Comparison of ENCODE assay signal across 8 mouse cellular contexts in the genomic region with DNA sequence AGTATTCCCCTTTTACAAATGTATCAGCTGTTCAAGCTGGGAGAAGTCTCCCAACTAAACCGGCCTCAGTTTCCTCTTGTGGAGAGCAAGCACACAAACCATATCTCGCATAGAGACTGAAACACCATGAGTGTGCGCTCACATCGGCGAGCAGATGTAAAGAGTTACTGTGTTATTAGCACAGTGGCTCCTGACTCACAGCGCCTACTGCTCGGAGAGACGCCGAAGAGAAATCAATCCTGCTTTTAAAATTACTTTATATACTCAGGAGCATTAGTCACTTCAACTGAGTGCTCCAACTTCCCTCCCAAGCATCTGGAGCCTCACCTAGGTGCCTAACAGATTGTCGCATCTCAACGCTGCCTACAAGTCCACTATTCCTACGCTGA. TPM values are rescaled to one million over a fixed set of nuclear protein-coding genes. Genes with fewer than 3 reads are reported as not detected.
DNase-seq lines count a peak whose midpoint lies in the region; ATAC-seq and TF ChIP-seq lines count a peak whose summit lies in the region.

No protein-coding gene starts in this region.

- H3K27me3 ChIP-seq in kidney, adult 2 months (replicated peaks; ENCODE audit: control insufficient read depth, insufficient read depth, low read length): no peaks in the 10 kb centered on the region
- H3K27me3 ChIP-seq in MEL (ENCODE audit: control insufficient read depth in 1 of 2, insufficient read depth in 2 of 2, low read length in 2 of 2): no peaks in the 10 kb centered on the region
- no peaks in the 10 kb centered on the region for H3K27me3 ChIP-seq in forebrain, embryonic 16.5 days (replicated peaks; ENCODE audit: control insufficient read depth, insufficient read depth, low read length)
- peaks cover 76% of the 10 kb centered on the region for H3K27me3 ChIP-seq in liver, embryonic 15.5 days

- 44% methylated on average over 12 of the region's 12 CpGs for WGBS in kidney, adult 2 months
- WGBS in forebrain, embryonic 16.5 days: 18% methylated on average over 12 of the region's 12 CpGs
- 44% methylated on average over 12 of the region's 12 CpGs for WGBS in liver, embryonic 15.5 days (ENCODE audit: insufficient replicate concordance)

- no peak overlapping the region for H3K27ac ChIP-seq in kidney, adult 2 months (ENCODE audit: insufficient read depth, low read depth, low read length)
- H3K27ac ChIP-seq in MEL (ENCODE audit: control insufficient read depth, low read depth, low read length): peak overlapping the region; percentile 61
- H3K27ac ChIP-seq in forebrain, embryonic 16.5 days (ENCODE audit: low read length): no peak overlapping the region; the same call in 1 of the 2 replicates
- no peak overlapping the region for H3K27ac ChIP-seq in liver, embryonic 15.5 days (replicated peaks)

- no peak for TF ChIP-seq POLR2A in kidney, adult 2 months (IDR thresholded peaks at IDR 0.05; ENCODE audit: low read depth, low read length)
- no peak for TF ChIP-seq POLR2A in MEL (IDR thresholded peaks at IDR 0.05; ENCODE audit: control insufficient read depth in 1 of 2, insufficient read depth in 1 of 2, low read depth in 1 of 2, low read length in 2 of 2, poor library complexity in 1 of 2)

- H3K4me1 ChIP-seq in kidney, adult 2 months (ENCODE audit: control insufficient read depth, insufficient read depth, low read length): no peaks in the 10 kb centered on the region
- H3K4me1 ChIP-seq in MEL (ENCODE audit: control insufficient read depth in 1 of 2, insufficient read depth in 2 of 2, low read length in 2 of 2): peaks cover 0 to 10% of the 10 kb centered on the region in 2 experiments; a peak in 2 of 4 replicates
- peaks cover 14% of the 10 kb centered on the region for H3K4me1 ChIP-seq in forebrain, embryonic 16.5 days (replicated peaks; ENCODE audit: control insufficient read depth, insufficient read depth, low read length)
- H3K4me1 ChIP-seq in liver, embryonic 15.5 days (replicated peaks): peaks cover 17% of the 10 kb centered on the region

- peak; percentile 43 for ATAC-seq in forebrain, embryonic 16.5 days
- ATAC-seq in liver, embryonic 15.5 days (ENCODE audit: insufficient read depth): no peak

- H3K9me3 ChIP-seq in MEL (replicated peaks; ENCODE audit: insufficient read depth, low read length): no peaks in the 10 kb centered on the region
- no peaks in the 10 kb centered on the region for H3K9me3 ChIP-seq in forebrain, embryonic 16.5 days (ENCODE audit: control insufficient read depth, low read length)
- no peaks in the 10 kb centered on the region for H3K9me3 ChIP-seq in liver, embryonic 15.5 days (replicated peaks)

- TF ChIP-seq EP300 in MEL (IDR thresholded peaks at IDR 0.05; ENCODE audit: low read depth in 1 of 2, low read length in 2 of 2): no peak

- H3K9ac ChIP-seq in MEL (ENCODE audit: control insufficient read depth, low read depth, low read length, poor library complexity, severe bottlenecking): peak overlapping the region; percentile 78
- peak overlapping the region; percentile 80 for H3K9ac ChIP-seq in forebrain, embryonic 16.5 days (replicated peaks; ENCODE audit: low read depth, low read length)
- peak overlapping the region; percentile 53 for H3K9ac ChIP-seq in liver, embryonic 15.5 days

- no peak for TF ChIP-seq RAD21 in MEL (IDR thresholded peaks at IDR 0.05; ENCODE audit: low read depth, low read length)

- DNase-seq in kidney, adult 2 months: no peak
- no peak for DNase-seq in kidney, postnatal 14 days
- DNase-seq in MEL (ENCODE audit: low read depth, low spot score) (peak; percentile 62), MN1 (ENCODE audit: low spot score) (no peak)
- DNase-seq in cerebellum, postnatal 25 days: no peak
- DNase-seq in urinary bladder, postnatal 36 days (ENCODE audit: low spot score in 2 of 2): no peak

- TF ChIP-seq CTCF in kidney, adult 2 months (conservative IDR thresholded peaks at IDR 0.05; ENCODE audit: insufficient read depth, insufficient read length, low read depth, low read length): no peak
- TF ChIP-seq CTCF in MEL (IDR thresholded peaks at IDR 0.05 in 2 of 3, conservative IDR thresholded peaks at IDR 0.05 in 1 of 3; ENCODE audit: control insufficient read depth in 1 of 3, insufficient read depth in 1 of 3, low read depth in 2 of 3, low read length in 3 of 3, poor library complexity in 1 of 3, severe bottlenecking in 1 of 3): no peak

- no peaks in the 10 kb centered on the region for H3K36me3 ChIP-seq in kidney, adult 2 months (ENCODE audit: control insufficient read depth, insufficient read depth, low read length)
- peaks cover 0 to 5% of the 10 kb centered on the region in 2 experiments; a peak in 2 of 4 replicates for H3K36me3 ChIP-seq in MEL (ENCODE audit: control insufficient read depth in 1 of 2, insufficient read depth in 2 of 2, low read length in 2 of 2)
- H3K36me3 ChIP-seq in forebrain, embryonic 16.5 days (ENCODE audit: control insufficient read depth, insufficient read depth): no peaks in the 10 kb centered on the region
- no peaks in the 10 kb centered on the region for H3K36me3 ChIP-seq in liver, embryonic 15.5 days (replicated peaks)

- H3K79me2 ChIP-seq in MEL (ENCODE audit: control insufficient read depth, insufficient read depth, low read length, poor library complexity): peaks cover 14% of the 10 kb centered on the region; the same call in 1 of the 2 replicates

- H3K4me3 ChIP-seq in kidney, adult 2 months (ENCODE audit: insufficient read depth, low read depth, low read length): peak overlapping the region; percentile 41; the same call in 1 of the 2 replicates
- H3K4me3 ChIP-seq in MEL (ENCODE audit: control insufficient read depth in 1 of 2, insufficient read depth in 1 of 2, low read depth in 2 of 2, low read length in 2 of 2): peak overlapping the region; percentile 81 to 92
- H3K4me3 ChIP-seq in forebrain, embryonic 16.5 days (replicated peaks; ENCODE audit: low read length): peak overlapping the region; percentile 69
- H3K4me3 ChIP-seq in liver, embryonic 15.5 days (replicated peaks): peak overlapping the region; percentile 65

- peak overlapping the region; percentile 88 for H3K4me2 ChIP-seq in forebrain, embryonic 16.5 days (ENCODE audit: low read length)
- H3K4me2 ChIP-seq in liver, embryonic 15.5 days: peak overlapping the region; percentile 80

TF ChIP-seq in MEL, 35 proteins besides CTCF, POLR2A, EP300 and RAD21:
- TF ChIP-seq BHLHE40 (IDR thresholded peaks at IDR 0.05; ENCODE audit: borderline replicate concordance, low read depth, low read length) (no peak), HCFC1 (IDR thresholded peaks at IDR 0.05; ENCODE audit: low read depth, low read length) (no peak), ZNF384 (IDR thresholded peaks at IDR 0.05; ENCODE audit: low read depth, low read length) (no peak), TAL1 (IDR thresholded peaks at IDR 0.05; ENCODE audit: low read length) (no peak), ZMIZ1 (IDR thresholded peaks at IDR 0.05; ENCODE audit: low read depth, low read length) (no peak), MAX (IDR thresholded peaks at IDR 0.05; ENCODE audit: low read length) (no peak), ZC3H11A (IDR thresholded peaks at IDR 0.05; ENCODE audit: low read depth, low read length) (no peak)

RNA-seq across cellular contexts. Expression of a gene that starts 1.3 kb away (rescaled TPM):
- polyA plus RNA-seq in kidney, adult 2 months (2012; rRNA removed): 0.96 and 1.1 TPM in 2 replicates
- 18.4 and 19.4 TPM in 2 replicates for total RNA-seq in MEL (2012; rRNA removed)
- polyA plus RNA-seq in MEL (2012; ENCODE audit: insufficient read depth in 1 of 2, insufficient read length in 2 of 2, low read depth in 1 of 2, low replicate concordance in 2 of 2, missing spikeins in 1 of 2): 10 to 100 TPM in 1 of 2 experiments, not detected in 1; 39.0 TPM
- polyA plus RNA-seq in forebrain, embryonic 16.5 days (2015; fragmentation: Nextera tagmentation; extraction: Ambion mirVana): 16.8 and 19.1 TPM in 2 replicates
- 3.9 and 4.8 TPM in 2 replicates for polyA plus RNA-seq in liver, embryonic 15.5 days (2015; fragmentation: Nextera tagmentation; extraction: Ambion mirVana)

RNA-seq across cellular contexts. Expression of a gene that starts 56.7 kb away (rescaled TPM):
- 14.7 and 23.8 TPM in 2 replicates for polyA plus RNA-seq in kidney, adult 2 months (2012; rRNA removed)
- total RNA-seq in MEL (2012; rRNA removed): 44.0 and 49.0 TPM in 2 replicates
- polyA plus RNA-seq in MEL (2012; ENCODE audit: insufficient read depth in 1 of 2, insufficient read length in 2 of 2, low read depth in 1 of 2, low replicate concordance in 2 of 2, missing spikeins in 1 of 2): 10 to 100 TPM in 1 of 2 experiments, not detected in 1; 33.9 TPM
- polyA plus RNA-seq in forebrain, embryonic 16.5 days (2015; fragmentation: Nextera tagmentation; extraction: Ambion mirVana): 164 and 176 TPM in 2 replicates
- 57.5 and 58.7 TPM in 2 replicates for polyA plus RNA-seq in liver, embryonic 15.5 days (2015; fragmentation: Nextera tagmentation; extraction: Ambion mirVana)
